Mouse (Mus musculus): ENCODE measurements around the gene Fgr.

- TF ChIP-seq CTCF (IDR thresholded peaks at IDR 0.05; ENCODE audit: borderline replicate concordance, control insufficient read depth, extremely low read depth, insufficient read depth, low read length, poor library complexity) = no peak
- no peak for TF ChIP-seq POLR2A (IDR thresholded peaks at IDR 0.05; ENCODE audit: control insufficient read depth, extremely low read depth, insufficient read depth, low read length, poor library complexity)
Measured at GRCm38 (mm10) chr4:132938181-132938941, 35.5 kb upstream of the Fgr start.

Measured in thymus, adult 2 months (tissue).